Mouse (Mus musculus) G1E-ER4 (cell line): ENCODE results near the gene Rab17. TPM values are rescaled to one million over a fixed set of nuclear protein-coding genes. Genes with fewer than 3 reads are reported as not detected.

Source experiments
- GATA1 ChIP-seq: IDR thresholded peaks from one replicate; pipeline ENCODE4 v1.8.0; 2012; ENCODE audit warnings: low read length, inconsistent platforms
- polyA plus RNA-seq: library from polyadenylated mRNA; stranded (reverse); fragments of >175 nt; gene quantifications from 2 replicates; pipeline ENCODE4 v1.2.3, GENCODE M21; 2012

Gene Rab17
- not detected in 2 replicates for polyA plus RNA-seq

GRCm38 (mm10) chr1:90969347-90969784 lies at the start of gene Rab17:
Gene Rab17 (minus strand): TSS chr1:90969661.
- TF ChIP-seq GATA1, result no peak

- TF ChIP-seq GATA1, result no peak
These were observed 47.8 kb upstream of the Rab17 start for GRCm38 (mm10) chr1:91017111-91017758.

- no peak for TF ChIP-seq GATA1
These were observed 46.1 kb upstream of the Rab17 start for GRCm38 (mm10) chr1:91015571-91015970.

GRCm38 (mm10) chr1:91013803-91014202 lies 44.3 kb upstream of the Rab17 start:
- TF ChIP-seq GATA1, result no peak

- no peak for TF ChIP-seq GATA1
These were observed 41.9 kb upstream of the Rab17 start for GRCm38 (mm10) chr1:91011336-91011735.

- TF ChIP-seq GATA1, result no peak
These were observed 41.3 kb upstream of the Rab17 start for GRCm38 (mm10) chr1:91010716-91011115.

- TF ChIP-seq GATA1, result no peak
These were observed 40.8 kb upstream of the Rab17 start for GRCm38 (mm10) chr1:91010216-91010615.

GRCm38 (mm10) chr1:91009266-91009665 lies 39.8 kb upstream of the Rab17 start:
- no peak for TF ChIP-seq GATA1

- TF ChIP-seq GATA1, result no peak
These were observed 39.3 kb upstream of the Rab17 start for GRCm38 (mm10) chr1:91008746-91009145.

- no peak for TF ChIP-seq GATA1
These were observed 38.8 kb upstream of the Rab17 start for GRCm38 (mm10) chr1:91008147-91008682.

- no peak for TF ChIP-seq GATA1
These were observed 37.2 kb upstream of the Rab17 start for GRCm38 (mm10) chr1:91006708-91007107.

GRCm38 (mm10) chr1:91006037-91006436 lies 36.6 kb upstream of the Rab17 start:
- no peak for TF ChIP-seq GATA1

- TF ChIP-seq GATA1, result no peak
These were observed 34.2 kb upstream of the Rab17 start for GRCm38 (mm10) chr1:91003522-91004253.

GRCm38 (mm10) chr1:91002641-91003040 lies 33.2 kb upstream of the Rab17 start:
- no peak for TF ChIP-seq GATA1

- no peak for TF ChIP-seq GATA1
These were observed 32.5 kb upstream of the Rab17 start for GRCm38 (mm10) chr1:91001871-91002539.

- no peak for TF ChIP-seq GATA1
These were observed 31.6 kb upstream of the Rab17 start for GRCm38 (mm10) chr1:91001101-91001500.
